Mouse (Mus musculus): ENCODE data around the gene Pink1.

GRCm38 (mm10) chr4:138313795-138314194 is 12.3 kb downstream of the Pink1 start:
- TF ChIP-seq CTCF (IDR thresholded peaks at IDR 0.05; ENCODE audit: low read depth), result no peak
- TF ChIP-seq EP300 (IDR thresholded peaks at IDR 0.05; ENCODE audit: low read depth), result no peak

All from liver, embryonic 14.5 days (tissue).